Mouse (Mus musculus): Measurements from ENCODE around the gene Mras.

- TF ChIP-seq CTCF (IDR thresholded peaks at IDR 0.05; ENCODE audit: low read depth, low read length) (no peak), POLR2A (IDR thresholded peaks at IDR 0.05; ENCODE audit: insufficient read depth, low read length) (no peak), EP300 (IDR thresholded peaks at IDR 0.05; ENCODE audit: insufficient read depth, low read depth, low read length) (no peak)
Observed at GRCm38 (mm10) chr9:99470347-99471092, 33.3 kb upstream of the Mras start.

All from ES-Bruce4 (cell line).